Mouse (Mus musculus): ENCODE results near the gene Fgf8.
A peak's percentile ranks its signal among the peaks of the same experiment; 100 is the strongest.

The Fgf8 gene

DNA sequence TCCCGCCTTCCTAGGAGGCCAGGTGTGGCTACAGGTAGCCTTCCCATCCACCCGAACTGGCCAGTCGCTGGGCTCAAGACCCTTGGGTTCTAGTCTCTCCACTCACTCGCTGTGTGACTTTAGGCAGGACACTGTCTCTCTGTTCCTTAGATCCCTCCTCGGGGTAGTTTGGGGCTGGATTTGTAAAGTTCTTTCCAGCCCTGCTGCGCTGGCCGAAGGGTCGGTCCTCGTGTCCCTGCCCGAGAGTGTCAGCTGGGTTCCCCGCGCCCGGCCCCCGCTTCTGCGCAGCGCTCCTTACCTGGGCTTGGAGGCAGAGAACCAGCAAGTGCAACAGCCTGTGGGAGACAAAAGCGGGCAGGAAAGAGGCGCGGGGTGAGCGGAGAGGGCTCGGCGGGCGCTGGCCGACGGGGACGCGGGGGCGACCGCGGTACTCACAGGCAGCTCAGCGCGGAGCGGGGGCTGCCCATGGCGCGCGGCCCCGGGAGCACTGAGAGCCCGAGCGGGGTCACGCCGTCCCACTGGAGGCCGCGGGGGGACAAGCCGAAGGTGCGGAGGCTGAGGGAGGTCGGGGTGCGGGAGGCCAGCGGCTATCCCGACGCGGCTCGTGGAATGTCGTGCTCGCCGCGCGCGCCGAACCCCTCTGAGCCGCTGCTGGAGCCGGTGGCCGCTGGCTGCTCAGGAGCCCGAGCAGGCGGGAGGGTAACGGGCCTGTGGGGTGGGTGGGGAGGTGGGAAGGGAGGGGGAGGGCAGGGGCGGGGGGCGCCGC lies at the start of gene Fgf8:
Gene Fgf8, minus strand, starts transcription at position 698 of the 766 bp plus-strand sequence.
- no peak for DNase-seq

DNA sequence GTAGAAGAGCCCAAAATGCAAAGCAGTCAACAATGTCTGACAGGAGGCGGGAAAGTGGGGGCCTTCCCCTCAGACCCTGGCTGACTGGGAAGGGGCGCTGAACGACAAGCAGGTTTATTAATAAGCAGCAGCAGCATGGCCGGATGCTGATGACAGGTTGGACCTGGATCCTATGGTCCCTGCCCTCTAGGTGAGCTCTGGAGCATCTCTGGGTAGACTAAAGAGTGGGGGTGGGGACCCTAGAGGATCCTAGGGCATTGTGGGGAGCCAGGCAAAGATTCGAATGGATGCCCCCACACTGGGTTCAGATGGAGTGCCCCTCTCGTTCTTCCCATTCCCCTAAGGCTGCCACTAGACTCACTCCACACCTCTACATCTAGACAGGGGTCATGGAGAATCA lies 49.7 kb upstream of the Fgf8 start:
- DNase-seq: no peak

DNA sequence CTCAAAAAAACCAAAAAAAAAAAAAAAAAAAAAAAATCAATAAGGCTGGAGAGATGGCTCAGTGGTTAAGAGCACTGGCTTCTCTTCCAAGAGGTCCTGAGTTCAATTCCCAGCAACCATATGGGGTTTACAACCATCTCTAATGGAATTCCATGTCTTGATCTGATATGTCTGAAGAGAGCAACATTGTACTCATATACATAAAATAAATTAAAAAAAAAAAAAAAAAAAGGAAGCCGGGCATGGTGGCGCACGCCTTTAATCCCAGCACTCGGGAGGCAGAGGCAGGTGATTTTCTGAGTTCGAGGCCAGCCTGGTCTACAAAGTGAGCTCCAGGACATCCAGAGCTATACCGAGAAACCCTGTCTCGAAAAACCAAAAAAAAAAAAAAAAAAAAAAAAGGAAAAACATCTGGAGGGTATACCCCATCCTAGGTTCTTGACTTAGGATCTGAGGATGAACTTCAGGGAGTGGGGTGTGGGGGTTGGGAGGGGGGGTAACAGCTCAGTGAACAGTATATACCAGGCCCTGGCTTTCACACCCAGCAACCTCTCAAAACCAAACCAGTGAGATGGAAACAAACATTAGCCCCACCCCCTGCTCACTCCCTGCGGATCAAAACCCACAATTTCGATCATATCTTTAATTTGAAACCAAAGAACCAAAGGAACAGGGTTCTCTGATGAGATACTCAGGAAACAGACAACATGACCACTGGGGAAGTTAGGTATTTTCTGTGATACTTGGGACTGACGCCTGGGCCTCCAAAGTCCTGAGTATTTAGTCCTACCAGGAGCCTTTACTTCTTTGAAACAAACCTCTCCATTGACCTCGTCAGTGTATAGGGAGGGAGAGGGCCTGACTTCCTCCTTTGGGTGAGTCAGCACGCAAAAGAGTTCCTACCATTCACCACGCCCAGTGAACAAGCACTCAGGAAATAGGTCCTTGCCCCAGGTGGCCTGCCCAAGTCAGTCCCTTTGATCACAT lies 47.5 kb upstream of the Fgf8 start:
- DNase-seq: peak; percentile 43

DNA sequence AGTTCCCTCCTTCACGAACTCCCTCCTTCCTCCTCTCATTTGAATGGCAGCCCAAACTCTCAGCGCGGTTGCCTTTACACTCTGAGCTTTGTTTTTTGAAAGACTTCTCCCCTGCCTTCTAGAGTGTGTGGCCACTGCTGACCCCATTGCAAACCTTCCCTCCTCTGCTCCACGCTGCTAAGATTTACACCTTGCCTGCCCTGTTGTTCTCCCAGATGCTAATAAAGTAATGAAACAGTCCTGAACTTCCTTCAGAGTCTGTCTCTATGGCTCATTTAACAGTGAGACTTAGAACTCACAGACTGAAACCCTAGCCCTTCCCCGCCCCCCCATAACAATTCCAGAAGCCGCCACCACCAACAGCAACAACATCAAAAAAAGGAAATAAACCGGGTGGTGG lies 46.6 kb upstream of the Fgf8 start:
- DNase-seq: no peak

DNA sequence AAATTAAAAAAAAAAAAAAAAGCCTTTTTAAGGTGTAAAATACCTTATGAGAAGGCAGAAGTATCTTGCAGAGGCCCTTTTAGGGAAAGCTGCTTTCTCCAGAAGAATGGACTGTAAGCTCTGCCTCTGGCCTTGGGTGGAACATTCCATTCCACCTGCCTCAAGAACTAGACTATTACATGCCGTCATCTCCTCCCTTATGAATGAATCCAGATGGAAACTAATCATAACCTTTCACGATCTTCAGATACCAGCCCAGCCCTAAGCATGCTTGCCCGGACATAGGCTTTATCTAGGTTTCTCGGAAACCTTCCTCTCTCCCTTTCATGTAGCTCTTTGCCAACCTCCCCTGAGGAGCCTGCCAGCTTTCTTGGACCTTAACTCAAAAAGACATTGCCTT lies 45.6 kb upstream of the Fgf8 start:
- DNase-seq: no peak

DNA sequence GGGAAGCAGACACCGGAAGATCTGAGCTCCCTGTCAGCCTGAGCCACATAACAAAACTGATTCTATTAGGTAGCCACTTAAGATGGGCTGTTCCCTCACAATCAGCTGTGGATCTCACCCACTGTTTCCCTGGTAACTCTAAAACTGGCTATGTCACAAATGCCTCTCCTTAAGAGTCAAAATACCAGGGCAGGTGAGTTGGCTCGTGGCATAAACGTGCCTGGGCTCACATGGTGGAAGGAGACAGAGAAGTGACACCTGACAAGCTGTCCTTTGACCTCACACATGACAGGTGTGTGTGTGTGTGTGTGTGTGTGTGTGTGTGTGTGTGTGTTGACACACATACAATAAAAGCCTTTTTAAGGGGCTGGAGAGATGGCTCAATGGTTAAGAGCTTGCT lies 44.7 kb upstream of the Fgf8 start:
- DNase-seq: no peak

DNA sequence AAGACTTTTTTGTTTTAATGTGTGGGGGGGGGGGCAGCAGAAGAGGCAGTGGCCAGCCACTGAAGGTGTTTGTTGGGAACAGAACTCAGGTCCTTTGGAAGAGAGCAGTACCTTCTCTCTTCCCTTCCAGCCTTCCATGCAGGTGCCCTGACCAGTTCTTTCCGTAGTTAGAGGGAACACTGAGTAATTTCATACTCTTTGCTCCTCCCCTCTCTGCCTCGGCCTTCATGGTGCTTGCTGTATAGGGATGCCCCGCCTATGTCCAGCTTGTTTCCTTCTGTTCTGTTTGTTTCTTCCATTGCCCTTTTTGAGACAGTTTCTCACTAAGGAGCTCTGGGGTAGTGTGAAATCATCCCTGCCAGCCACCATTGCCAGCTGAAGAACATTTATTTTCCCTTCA lies 42.8 kb upstream of the Fgf8 start:
- DNase-seq: no peak

DNA sequence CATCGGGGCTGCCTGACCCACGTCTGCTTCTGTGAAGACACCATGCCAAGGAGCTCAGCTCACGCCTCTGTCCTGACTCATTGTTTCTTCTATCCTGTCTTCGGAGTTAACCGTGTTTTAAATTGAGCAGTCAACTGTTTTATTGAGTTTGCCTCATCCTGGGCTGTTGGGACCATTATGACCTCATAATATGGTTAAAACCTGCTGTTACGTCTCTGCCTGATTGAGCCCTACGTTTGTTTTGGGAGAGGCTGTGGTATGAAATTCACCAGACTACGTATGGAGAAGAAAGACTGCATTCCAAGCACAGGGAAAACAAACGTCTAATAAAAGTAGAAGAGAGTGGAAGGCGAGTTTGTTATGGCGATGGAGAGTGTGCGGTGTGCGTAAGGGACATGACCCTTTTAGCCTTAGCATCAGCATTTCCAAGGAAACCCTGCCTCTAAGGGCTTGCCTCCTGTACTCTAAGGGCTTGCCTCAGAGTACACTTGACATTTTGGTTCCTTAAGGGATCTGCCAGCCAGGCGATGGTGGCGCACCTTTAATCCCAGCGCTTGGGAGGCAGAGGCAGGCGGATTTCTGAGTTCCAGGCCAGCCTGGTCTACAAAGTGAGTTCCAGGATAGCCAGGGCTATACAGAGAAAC lies 41.3 kb upstream of the Fgf8 start:
- DNase-seq: peak; percentile 24

GRCm38 (mm10) chr19:45783181-45783932 lies 40.6 kb upstream of the Fgf8 start, which contains the start of gene Mgea5:
Mgea5 (minus strand) TSS chr19:45783837.
- DNase-seq: peak; percentile 99

DNA sequence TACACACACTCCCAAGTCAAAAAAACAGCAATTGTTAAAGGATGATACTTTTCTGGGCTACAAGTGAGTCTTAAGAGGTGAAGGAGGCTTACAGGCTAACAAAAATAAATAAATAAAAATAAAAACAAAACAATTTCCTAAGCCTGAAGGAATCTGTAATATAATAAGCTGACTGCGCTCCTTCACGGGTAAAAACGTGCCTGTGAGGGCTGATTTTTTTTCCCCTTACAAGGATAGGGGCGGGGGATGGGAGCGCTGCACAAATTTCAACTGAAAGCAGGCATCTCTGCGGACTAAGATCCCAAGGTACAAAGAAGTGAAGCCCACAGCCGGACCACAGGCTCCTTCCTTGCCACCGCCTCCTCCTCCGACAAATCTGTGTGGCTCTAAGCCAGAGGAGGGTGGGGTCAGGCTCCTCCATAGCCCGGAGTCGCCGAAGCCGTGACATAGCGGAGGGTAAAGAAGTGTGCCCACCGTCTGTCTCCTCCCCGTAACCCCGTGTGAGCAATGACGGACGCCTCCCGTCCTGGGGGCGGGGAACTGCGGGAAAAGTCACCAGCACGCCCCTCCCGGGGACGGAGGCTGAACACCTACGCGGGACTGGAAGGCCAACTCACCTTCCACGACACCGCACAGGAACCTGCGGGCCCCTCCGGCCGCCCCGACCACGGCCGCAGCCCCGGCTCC lies 39.7 kb upstream of the Fgf8 start:
- DNase-seq: peak; percentile 92

GRCm38 (mm10) chr19:45781676-45782075 lies 39.0 kb upstream of the Fgf8 start:
- DNase-seq: no peak

- no peak for DNase-seq
Measured at GRCm38 (mm10) chr19:45780350-45780915, 37.7 kb upstream of the Fgf8 start.

DNA sequence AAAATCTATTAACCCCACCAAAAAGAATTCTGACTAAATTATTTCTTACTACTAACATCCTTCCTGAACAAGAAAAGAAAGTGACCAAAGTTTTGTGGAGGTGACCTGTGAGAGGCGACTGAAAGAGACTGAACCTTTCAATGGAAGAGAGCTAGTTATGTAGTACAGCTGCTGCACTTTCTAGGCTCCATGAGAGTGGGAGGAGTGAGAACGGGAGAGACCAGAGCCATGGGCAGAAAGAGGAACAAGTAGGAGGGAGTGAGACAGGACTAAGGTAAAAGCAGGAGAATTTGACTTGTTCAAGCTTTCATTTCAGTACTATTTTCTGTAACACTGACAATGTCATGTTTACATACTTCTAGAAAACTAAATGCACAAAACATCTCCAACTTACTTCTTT lies 32.8 kb upstream of the Fgf8 start:
- no peak for DNase-seq

DNA sequence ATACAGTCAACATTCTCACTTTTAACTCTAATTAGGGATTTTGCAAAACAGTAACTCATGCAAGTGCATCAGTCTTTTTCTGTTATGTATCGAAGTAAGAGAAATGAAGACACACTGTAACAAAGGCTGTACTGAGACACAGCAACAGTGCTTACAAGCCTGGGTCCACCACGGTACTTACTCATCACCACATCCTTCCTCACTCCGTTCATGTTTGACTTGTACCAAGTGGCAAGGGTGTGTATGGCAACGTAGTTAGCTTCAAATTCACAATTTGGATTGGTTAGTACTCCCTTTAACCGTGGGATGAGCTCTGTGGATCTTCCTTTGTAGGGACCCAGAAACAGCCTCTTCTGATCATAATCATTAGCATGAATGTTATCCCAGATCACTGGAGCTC lies 28.8 kb upstream of the Fgf8 start:
- no peak for DNase-seq

GRCm38 (mm10) chr19:45760810-45761209 lies 18.1 kb upstream of the Fgf8 start:
- DNase-seq: no peak

- DNase-seq: no peak
Measured at GRCm38 (mm10) chr19:45758671-45759070, 16.0 kb upstream of the Fgf8 start.

GRCm38 (mm10) chr19:45753551-45753950 lies 10.8 kb upstream of the Fgf8 start:
- DNase-seq: no peak

DNA sequence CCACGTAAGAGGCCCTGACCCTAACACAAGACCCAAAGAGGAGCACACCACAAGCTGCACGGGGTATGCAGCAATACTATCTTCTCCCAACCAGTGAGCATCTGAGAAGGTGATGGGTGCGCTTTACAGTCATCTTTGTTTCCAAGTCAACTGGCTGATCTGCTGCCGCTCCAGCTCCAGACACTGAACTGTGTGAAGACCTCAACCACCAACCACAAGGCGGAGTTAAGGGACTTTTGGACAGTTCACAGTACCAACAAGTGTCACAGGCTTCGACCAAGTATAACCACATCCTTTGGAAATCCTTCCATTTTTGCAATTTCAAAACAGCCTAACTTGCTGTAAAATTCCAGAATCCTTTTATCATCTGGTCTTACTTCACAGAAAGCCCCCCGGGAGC lies 9.2 kb upstream of the Fgf8 start:
- DNase-seq: no peak

- DNase-seq: peak; percentile 91
Measured at GRCm38 (mm10) chr19:45749243-45750043, 6.7 kb upstream of the Fgf8 start, which contains the start of gene Npm3. Npm3 (minus strand) TSS chr19:45749591.

GRCm38 (mm10) chr19:45748691-45749242 lies 6.1 kb upstream of the Fgf8 start:
- DNase-seq: peak; percentile 18

All from lung, postnatal 10 days (tissue).